Mouse (Mus musculus): ENCODE results near the gene Yipf3.

- TF ChIP-seq CTCF (IDR thresholded peaks at IDR 0.05; ENCODE audit: low read depth) (no peak), EP300 (IDR thresholded peaks at IDR 0.05; ENCODE audit: low read depth) (no peak)
These were observed 20.3 kb upstream of the Yipf3 start for GRCm38 (mm10) chr17:46227576-46227975.
